Mouse (Mus musculus): ENCODE measurements around the gene Aldh1a1. TPM values are rescaled to one million over a fixed set of nuclear protein-coding genes. Genes with fewer than 3 reads are reported as not detected.
A peak's percentile ranks its signal among the peaks of the same experiment; 100 is the strongest.

Aldh1a1 gene
- total RNA-seq, 1 experiment from 2014 or later = 76.0 TPM

- ATAC-seq (replicated peaks in 1 of 2; ENCODE audit: insufficient read depth in 1 of 2, low FRiP score in 2 of 2, low TSS enrichment in 1 of 2, low read depth in 1 of 2, poor library complexity in 2 of 2, severe bottlenecking in 2 of 2) = no peak
Observed at GRCm38 (mm10) chr19:20541924-20542323, 49.4 kb downstream of the Aldh1a1 start.

GRCm38 (mm10) chr19:20543816-20544215 lies 51.3 kb downstream of the Aldh1a1 start:
- no peak for ATAC-seq (replicated peaks in 1 of 2; ENCODE audit: insufficient read depth in 1 of 2, low FRiP score in 2 of 2, low TSS enrichment in 1 of 2, low read depth in 1 of 2, poor library complexity in 2 of 2, severe bottlenecking in 2 of 2)

- no peak for ATAC-seq (replicated peaks in 1 of 2; ENCODE audit: insufficient read depth in 1 of 2, low FRiP score in 2 of 2, low TSS enrichment in 1 of 2, low read depth in 1 of 2, poor library complexity in 2 of 2, severe bottlenecking in 2 of 2)
Observed at GRCm38 (mm10) chr19:20544941-20545340, 52.4 kb downstream of the Aldh1a1 start.

- ATAC-seq (replicated peaks in 1 of 2; ENCODE audit: insufficient read depth in 1 of 2, low FRiP score in 2 of 2, low TSS enrichment in 1 of 2, low read depth in 1 of 2, poor library complexity in 2 of 2, severe bottlenecking in 2 of 2) = no peak
Observed at GRCm38 (mm10) chr19:20547025-20547424, 54.5 kb downstream of the Aldh1a1 start.

GRCm38 (mm10) chr19:20549409-20549808 lies 56.9 kb downstream of the Aldh1a1 start:
- ATAC-seq (replicated peaks in 1 of 2; ENCODE audit: insufficient read depth in 1 of 2, low FRiP score in 2 of 2, low TSS enrichment in 1 of 2, low read depth in 1 of 2, poor library complexity in 2 of 2, severe bottlenecking in 2 of 2) = no peak

- no peak for ATAC-seq (replicated peaks in 1 of 2; ENCODE audit: insufficient read depth in 1 of 2, low FRiP score in 2 of 2, low TSS enrichment in 1 of 2, low read depth in 1 of 2, poor library complexity in 2 of 2, severe bottlenecking in 2 of 2)
Observed at GRCm38 (mm10) chr19:20555365-20555764, 62.9 kb downstream of the Aldh1a1 start.

- ATAC-seq (replicated peaks in 1 of 2; ENCODE audit: insufficient read depth in 1 of 2, low FRiP score in 2 of 2, low TSS enrichment in 1 of 2, low read depth in 1 of 2, poor library complexity in 2 of 2, severe bottlenecking in 2 of 2) = no peak
Observed at GRCm38 (mm10) chr19:20557211-20557610, 64.7 kb downstream of the Aldh1a1 start.

GRCm38 (mm10) chr19:20558069-20558468 lies 65.6 kb downstream of the Aldh1a1 start:
- ATAC-seq (replicated peaks in 1 of 2; ENCODE audit: insufficient read depth in 1 of 2, low FRiP score in 2 of 2, low TSS enrichment in 1 of 2, low read depth in 1 of 2, poor library complexity in 2 of 2, severe bottlenecking in 2 of 2) = no peak

- no peak for ATAC-seq (replicated peaks in 1 of 2; ENCODE audit: insufficient read depth in 1 of 2, low FRiP score in 2 of 2, low TSS enrichment in 1 of 2, low read depth in 1 of 2, poor library complexity in 2 of 2, severe bottlenecking in 2 of 2)
Observed at GRCm38 (mm10) chr19:20558544-20558943, 66.0 kb downstream of the Aldh1a1 start.

GRCm38 (mm10) chr19:20558952-20559351 lies 66.4 kb downstream of the Aldh1a1 start:
- peak; percentile 17 to 22; a peak in 1 of 4 replicates for ATAC-seq (replicated peaks in 1 of 2; ENCODE audit: insufficient read depth in 1 of 2, low FRiP score in 2 of 2, low TSS enrichment in 1 of 2, low read depth in 1 of 2, poor library complexity in 2 of 2, severe bottlenecking in 2 of 2)

GRCm38 (mm10) chr19:20559952-20560351 lies 67.4 kb downstream of the Aldh1a1 start:
- no peak for ATAC-seq (replicated peaks in 1 of 2; ENCODE audit: insufficient read depth in 1 of 2, low FRiP score in 2 of 2, low TSS enrichment in 1 of 2, low read depth in 1 of 2, poor library complexity in 2 of 2, severe bottlenecking in 2 of 2)

- no peak for ATAC-seq (replicated peaks in 1 of 2; ENCODE audit: insufficient read depth in 1 of 2, low FRiP score in 2 of 2, low TSS enrichment in 1 of 2, low read depth in 1 of 2, poor library complexity in 2 of 2, severe bottlenecking in 2 of 2)
Observed at GRCm38 (mm10) chr19:20562396-20562795, 69.9 kb downstream of the Aldh1a1 start.

GRCm38 (mm10) chr19:20566294-20566693 lies 73.8 kb downstream of the Aldh1a1 start:
- ATAC-seq (replicated peaks in 1 of 2; ENCODE audit: insufficient read depth in 1 of 2, low FRiP score in 2 of 2, low TSS enrichment in 1 of 2, low read depth in 1 of 2, poor library complexity in 2 of 2, severe bottlenecking in 2 of 2) = no peak

GRCm38 (mm10) chr19:20567039-20567438 lies 74.5 kb downstream of the Aldh1a1 start:
- no peak for ATAC-seq (replicated peaks in 1 of 2; ENCODE audit: insufficient read depth in 1 of 2, low FRiP score in 2 of 2, low TSS enrichment in 1 of 2, low read depth in 1 of 2, poor library complexity in 2 of 2, severe bottlenecking in 2 of 2)

- ATAC-seq (replicated peaks in 1 of 2; ENCODE audit: insufficient read depth in 1 of 2, low FRiP score in 2 of 2, low TSS enrichment in 1 of 2, low read depth in 1 of 2, poor library complexity in 2 of 2, severe bottlenecking in 2 of 2) = no peak
Observed at GRCm38 (mm10) chr19:20576984-20577383, 84.5 kb downstream of the Aldh1a1 start.

- no peak for ATAC-seq (replicated peaks in 1 of 2; ENCODE audit: insufficient read depth in 1 of 2, low FRiP score in 2 of 2, low TSS enrichment in 1 of 2, low read depth in 1 of 2, poor library complexity in 2 of 2, severe bottlenecking in 2 of 2)
Observed at GRCm38 (mm10) chr19:20577429-20577828, 84.9 kb downstream of the Aldh1a1 start.

GRCm38 (mm10) chr19:20599951-20600350 lies 107.4 kb downstream of the Aldh1a1 start:
- ATAC-seq (replicated peaks in 1 of 2; ENCODE audit: insufficient read depth in 1 of 2, low FRiP score in 2 of 2, low TSS enrichment in 1 of 2, low read depth in 1 of 2, poor library complexity in 2 of 2, severe bottlenecking in 2 of 2) = no peak

- ATAC-seq (replicated peaks in 1 of 2; ENCODE audit: insufficient read depth in 1 of 2, low FRiP score in 2 of 2, low TSS enrichment in 1 of 2, low read depth in 1 of 2, poor library complexity in 2 of 2, severe bottlenecking in 2 of 2) = peak; percentile 86 to 91
Observed at GRCm38 (mm10) chr19:20601739-20602138, 109.2 kb downstream of the Aldh1a1 start.

GRCm38 (mm10) chr19:20603212-20603611 lies 110.7 kb downstream of the Aldh1a1 start:
- no peak for ATAC-seq (replicated peaks in 1 of 2; ENCODE audit: insufficient read depth in 1 of 2, low FRiP score in 2 of 2, low TSS enrichment in 1 of 2, low read depth in 1 of 2, poor library complexity in 2 of 2, severe bottlenecking in 2 of 2)

- no peak for ATAC-seq (replicated peaks in 1 of 2; ENCODE audit: insufficient read depth in 1 of 2, low FRiP score in 2 of 2, low TSS enrichment in 1 of 2, low read depth in 1 of 2, poor library complexity in 2 of 2, severe bottlenecking in 2 of 2)
Observed at GRCm38 (mm10) chr19:20603866-20604265, 111.4 kb downstream of the Aldh1a1 start.
